Mouse (Mus musculus) c-Kit-positive CD71-positive TER-119-negative erythroid progenitor cells, embryonic 14.5 days (primary cell): ENCODE measurements at regions not wholly inside any gene's neighbourhood (a gene's known extent, or its start where the extent isn't known, plus 50 kb on each side); places are given as distances from the start of the nearest gene placed in this dataset.

Experiments used
- DNase-seq: peaks from one replicate; pipeline ENCODE4 v3.0.0-alpha.2; 2013; ENCODE audit warnings: low read depth

- no peak for DNase-seq
Measured at GRCm38 (mm10) chr13:111165538-111165937, 89.3 kb upstream of the Actbl2 start.

- no peak for DNase-seq
Measured at GRCm38 (mm10) chr13:111170269-111171165, 84.3 kb upstream of the Actbl2 start.

GRCm38 (mm10) chr13:111179186-111179585, 75.6 kb upstream of the Actbl2 start:
- DNase-seq, result no peak

- DNase-seq, result no peak
Measured at GRCm38 (mm10) chr13:111183293-111183692, 71.5 kb upstream of the Actbl2 start.

GRCm38 (mm10) chr13:111185799-111186198, 69.0 kb upstream of the Actbl2 start:
- no peak for DNase-seq

- no peak for DNase-seq
Measured at GRCm38 (mm10) chr13:111186833-111187232, 68.0 kb upstream of the Actbl2 start.

- DNase-seq, result no peak
Measured at GRCm38 (mm10) chr13:111193919-111194318, 60.9 kb upstream of the Actbl2 start.

- DNase-seq, result no peak
Measured at GRCm38 (mm10) chr13:111194337-111194736, 60.5 kb upstream of the Actbl2 start.

GRCm38 (mm10) chr13:111201532-111201931, 53.3 kb upstream of the Actbl2 start:
- DNase-seq, result no peak

- DNase-seq, result no peak
Measured at GRCm38 (mm10) chr13:111204580-111205285, 50.1 kb upstream of the Actbl2 start.
